Mouse (Mus musculus) brown adipose tissue, adult 24 weeks (tissue): Measurements from ENCODE around the gene Ccdc34. TPM values are rescaled to one million over a fixed set of nuclear protein-coding genes. Genes with fewer than 3 reads are reported as not detected.

Experiments used
- H3K27ac ChIP-seq: fragments of 200-500 bp; replicated peaks from 2 replicates; pipeline ENCODE4 v1.5.1; 2012; ENCODE audit warnings: low read depth, mild to moderate bottlenecking, low read length
- H3K4me1 ChIP-seq: fragments of 200-500 bp; 2 replicates; pipeline ENCODE4 v1.6.1; 2012; ENCODE audit warnings: low read length, mixed read lengths; ENCODE audit not compliant: control insufficient read depth, insufficient read depth, insufficient read length
- H3K4me3 ChIP-seq: fragments of 200-500 bp; 2 replicates; pipeline ENCODE4 v1.5.1; 2012; ENCODE audit warnings: low read depth, mild to moderate bottlenecking, low read length, moderate library complexity; ENCODE audit not compliant: insufficient read depth
- polyA plus RNA-seq: library from polyadenylated mRNA; stranded (reverse); fragments of >200 nt; gene quantifications from 2 replicates; pipeline ENCODE4 v1.2.4, GENCODE M21; 2012; ENCODE audit not compliant: missing spikeins, insufficient read depth, insufficient read length

Gene Ccdc34
- polyA plus RNA-seq, 1 experiment = 5.8 TPM

- no peaks in the 10 kb centered on the region for H3K4me1 ChIP-seq
- H3K27ac ChIP-seq = no peak overlapping the region
- no peak overlapping the region; the same call in 1 of the 2 replicates for H3K4me3 ChIP-seq
Measured at GRCm38 (mm10) chr2:110017087-110017486, 530 bp upstream of the Ccdc34 start.

- Histone ChIP-seq H3K4me3 (no peak overlapping the region), H3K4me1 (no peaks in the 10 kb centered on the region), H3K27ac (no peak overlapping the region)
Measured at GRCm38 (mm10) chr2:110019656-110020055, 2.0 kb downstream of the Ccdc34 start.

GRCm38 (mm10) chr2:110020430-110020829 lies 2.8 kb downstream of the Ccdc34 start:
- H3K4me1 ChIP-seq = no peaks in the 10 kb centered on the region
- H3K4me3 ChIP-seq = no peak overlapping the region
- no peak overlapping the region for H3K27ac ChIP-seq

- Histone ChIP-seq H3K4me3 (no peak overlapping the region), H3K4me1 (no peaks in the 10 kb centered on the region), H3K27ac (no peak overlapping the region)
Measured at GRCm38 (mm10) chr2:110036265-110036664, 18.6 kb downstream of the Ccdc34 start.

GRCm38 (mm10) chr2:110036665-110037064 lies 19.0 kb downstream of the Ccdc34 start:
- H3K27ac ChIP-seq = no peak overlapping the region
- no peak overlapping the region for H3K4me3 ChIP-seq
- H3K4me1 ChIP-seq = no peaks in the 10 kb centered on the region

GRCm38 (mm10) chr2:110037221-110037620 lies 19.6 kb downstream of the Ccdc34 start:
- Histone ChIP-seq H3K4me3 (no peak overlapping the region), H3K4me1 (no peaks in the 10 kb centered on the region), H3K27ac (no peak overlapping the region)

- H3K27ac ChIP-seq = no peak overlapping the region
Measured at GRCm38 (mm10) chr2:110038341-110038740, 20.7 kb downstream of the Ccdc34 start.

GRCm38 (mm10) chr2:110042861-110043760 lies 25.5 kb downstream of the Ccdc34 start:
- Histone ChIP-seq H3K27ac (no peak overlapping the region), H3K4me3 (no peak overlapping the region), H3K4me1 (no peaks in the 10 kb centered on the region)

More at GRCm38 (mm10) chr2:110038341-110038740, 20.7 kb downstream of the Ccdc34 start:
- no peak overlapping the region for H3K4me3 ChIP-seq
- H3K4me1 ChIP-seq = no peaks in the 10 kb centered on the region

GRCm38 (mm10) chr2:110058424-110058823 lies 40.8 kb downstream of the Ccdc34 start:
- Histone ChIP-seq H3K4me3 (no peak overlapping the region), H3K27ac (no peak overlapping the region), H3K4me1 (no peaks in the 10 kb centered on the region)

- no peak overlapping the region for H3K4me3 ChIP-seq
- no peak overlapping the region for H3K27ac ChIP-seq
- H3K4me1 ChIP-seq = no peaks in the 10 kb centered on the region
Measured at GRCm38 (mm10) chr2:110063131-110063530, 45.5 kb downstream of the Ccdc34 start.

- H3K27ac ChIP-seq = no peak overlapping the region
- H3K4me3 ChIP-seq = no peak overlapping the region
- no peaks in the 10 kb centered on the region for H3K4me1 ChIP-seq
Measured at GRCm38 (mm10) chr2:110068916-110069315, 51.3 kb downstream of the Ccdc34 start.

GRCm38 (mm10) chr2:110073023-110073422 lies 55.4 kb downstream of the Ccdc34 start:
- H3K27ac ChIP-seq = no peak overlapping the region
- H3K4me1 ChIP-seq = no peaks in the 10 kb centered on the region
- no peak overlapping the region for H3K4me3 ChIP-seq

- no peak overlapping the region for H3K27ac ChIP-seq
- no peak overlapping the region for H3K4me3 ChIP-seq
- no peaks in the 10 kb centered on the region for H3K4me1 ChIP-seq
Measured at GRCm38 (mm10) chr2:110074646-110075452, 57.2 kb downstream of the Ccdc34 start.

GRCm38 (mm10) chr2:110077240-110077639 lies 59.6 kb downstream of the Ccdc34 start:
- no peaks in the 10 kb centered on the region for H3K4me1 ChIP-seq
- H3K27ac ChIP-seq = no peak overlapping the region
- no peak overlapping the region for H3K4me3 ChIP-seq

GRCm38 (mm10) chr2:110077655-110078054 lies 60.0 kb downstream of the Ccdc34 start:
- Histone ChIP-seq H3K4me1 (no peaks in the 10 kb centered on the region), H3K27ac (no peak overlapping the region)

More at GRCm38 (mm10) chr2:110077655-110078054, 60.0 kb downstream of the Ccdc34 start:
- no peak overlapping the region for H3K4me3 ChIP-seq
